Mouse (Mus musculus) testis, adult 2 months (tissue): ENCODE data around the gene Col4a3bp.

Experiments
- CTCF ChIP-seq: fragments of 200-500 bp; IDR thresholded peaks from 2 replicates; pipeline ENCODE4 v1.5.1; 2012; ENCODE audit warnings: low read depth, mild to moderate bottlenecking, inconsistent platforms, low read length, moderate library complexity; ENCODE audit not compliant: control insufficient read depth, insufficient read depth, insufficient replicate concordance
- POLR2A ChIP-seq: fragments of 200-500 bp; IDR thresholded peaks from 2 replicates; pipeline ENCODE4 v1.6.1; 2012; ENCODE audit warnings: low read depth, mild to moderate bottlenecking, inconsistent platforms, low read length, moderate library complexity; ENCODE audit not compliant: control insufficient read depth

- TF ChIP-seq CTCF (no peak), POLR2A (no peak)
These were observed 116.5 kb downstream of the Col4a3bp start for GRCm38 (mm10) chr13:96658936-96659335.
